Mouse (Mus musculus): Measurements from ENCODE around the gene Chst8. TPM values are rescaled to one million over a fixed set of nuclear protein-coding genes. Genes with fewer than 3 reads are reported as not detected.

Gene Chst8
- polyA plus RNA-seq, 1 experiment from 2014 or later = 0.47 TPM

- ATAC-seq (no peak), DNase-seq (no peak)
- 9% methylated on average over 10 of the region's 10 CpGs for WGBS (ENCODE audit: insufficient replicate concordance)
- Histone ChIP-seq H3K4me1 (ENCODE audit: insufficient read depth) (0 out of 2 replicates have a peak, but pooled peaks cover 3% of the 10 kb centered on the region), H3K27me3 (ENCODE audit: insufficient read depth, low read length) (peaks cover 46% of the 10 kb centered on the region), H3K4me2 (ENCODE audit: low read depth, low read length) (peak overlapping the region; percentile 18; the same call in 1 of the 2 replicates), H3K36me3 (replicated peaks; ENCODE audit: insufficient read depth, low read length) (no peaks in the 10 kb centered on the region), H3K9ac (replicated peaks) (no peak overlapping the region), H3K27ac (ENCODE audit: low read depth) (no peak overlapping the region), H3K9me3 (ENCODE audit: low read length) (no peaks in the 10 kb centered on the region), H3K4me3 (ENCODE audit: low read depth, low read length) (no peak overlapping the region)
- TF ChIP-seq CTCF (IDR thresholded peaks at IDR 0.05; ENCODE audit: low read depth) = no peak
- no peak for TF ChIP-seq EP300 (IDR thresholded peaks at IDR 0.05; ENCODE audit: low read depth)
Measured at GRCm38 (mm10) chr7:34811060-34811459, 1.5 kb downstream of the Chst8 start.

- ATAC-seq = no peak
- H3K4me2 ChIP-seq (ENCODE audit: low read depth, low read length) = no peak overlapping the region
- H3K27ac ChIP-seq (ENCODE audit: low read depth) = no peak overlapping the region
- H3K4me1 ChIP-seq (ENCODE audit: insufficient read depth) = no peaks in the 10 kb centered on the region
- H3K4me3 ChIP-seq (ENCODE audit: low read depth, low read length) = no peak overlapping the region
- 55% methylated on average over 6 of the region's 6 CpGs for WGBS (ENCODE audit: insufficient replicate concordance)
- TF ChIP-seq EP300 (IDR thresholded peaks at IDR 0.05; ENCODE audit: low read depth) (no peak), CTCF (IDR thresholded peaks at IDR 0.05; ENCODE audit: low read depth) (no peak)
- no peaks in the 10 kb centered on the region for H3K9me3 ChIP-seq (ENCODE audit: low read length)
- no peaks in the 10 kb centered on the region for H3K36me3 ChIP-seq (replicated peaks; ENCODE audit: insufficient read depth, low read length)
- no peak overlapping the region for H3K9ac ChIP-seq (replicated peaks)
- DNase-seq = no peak
- H3K27me3 ChIP-seq (ENCODE audit: insufficient read depth, low read length) = peaks cover 22% of the 10 kb centered on the region
Measured at GRCm38 (mm10) chr7:34806307-34806706, 6.2 kb downstream of the Chst8 start.

GRCm38 (mm10) chr7:34805691-34806205, 6.8 kb downstream of the Chst8 start:
- H3K4me1 ChIP-seq (ENCODE audit: insufficient read depth) = no peaks in the 10 kb centered on the region
- no peak overlapping the region for H3K9ac ChIP-seq (replicated peaks)
- DNase-seq = no peak
- ATAC-seq = no peak
- no peaks in the 10 kb centered on the region for H3K9me3 ChIP-seq (ENCODE audit: low read length)
- TF ChIP-seq CTCF (IDR thresholded peaks at IDR 0.05; ENCODE audit: low read depth) (no peak), EP300 (IDR thresholded peaks at IDR 0.05; ENCODE audit: low read depth) (no peak)
- 62% methylated on average over 3 of the region's 3 CpGs for WGBS (ENCODE audit: insufficient replicate concordance)
- H3K27me3 ChIP-seq (ENCODE audit: insufficient read depth, low read length) = peaks cover 17% of the 10 kb centered on the region
- no peaks in the 10 kb centered on the region for H3K36me3 ChIP-seq (replicated peaks; ENCODE audit: insufficient read depth, low read length)
- H3K27ac ChIP-seq (ENCODE audit: low read depth) = no peak overlapping the region
- no peak overlapping the region for H3K4me3 ChIP-seq (ENCODE audit: low read depth, low read length)
- H3K4me2 ChIP-seq (ENCODE audit: low read depth, low read length) = no peak overlapping the region

- Histone ChIP-seq H3K4me2 (ENCODE audit: low read depth, low read length) (no peak overlapping the region), H3K27me3 (ENCODE audit: insufficient read depth, low read length) (peaks cover 11% of the 10 kb centered on the region; the same call in 1 of the 2 replicates), H3K36me3 (replicated peaks; ENCODE audit: insufficient read depth, low read length) (no peaks in the 10 kb centered on the region), H3K4me3 (ENCODE audit: low read depth, low read length) (no peak overlapping the region), H3K27ac (ENCODE audit: low read depth) (no peak overlapping the region), H3K4me1 (ENCODE audit: insufficient read depth) (no peaks in the 10 kb centered on the region), H3K9me3 (ENCODE audit: low read length) (no peaks in the 10 kb centered on the region), H3K9ac (replicated peaks) (no peak overlapping the region)
- WGBS (ENCODE audit: insufficient replicate concordance) = 51% methylated on average over 2 of the region's 2 CpGs
- TF ChIP-seq EP300 (IDR thresholded peaks at IDR 0.05; ENCODE audit: low read depth) = no peak
- no peak for TF ChIP-seq CTCF (IDR thresholded peaks at IDR 0.05; ENCODE audit: low read depth)
- DNase-seq (no peak), ATAC-seq (peak; percentile 82)
Measured at GRCm38 (mm10) chr7:34805042-34805441, 7.5 kb downstream of the Chst8 start.

- no peaks in the 10 kb centered on the region for H3K27me3 ChIP-seq (ENCODE audit: insufficient read depth, low read length)
- TF ChIP-seq EP300 (IDR thresholded peaks at IDR 0.05; ENCODE audit: low read depth) (no peak), CTCF (IDR thresholded peaks at IDR 0.05; ENCODE audit: low read depth) (no peak)
- H3K9ac ChIP-seq (replicated peaks) = no peak overlapping the region
- 51% methylated on average over 13 of the region's 13 CpGs for WGBS (ENCODE audit: insufficient replicate concordance)
- no peak overlapping the region for H3K27ac ChIP-seq (ENCODE audit: low read depth)
- DNase-seq = no peak
- H3K4me2 ChIP-seq (ENCODE audit: low read depth, low read length) = no peak overlapping the region
- no peaks in the 10 kb centered on the region for H3K36me3 ChIP-seq (replicated peaks; ENCODE audit: insufficient read depth, low read length)
- no peak overlapping the region for H3K4me3 ChIP-seq (ENCODE audit: low read depth, low read length)
- H3K9me3 ChIP-seq (ENCODE audit: low read length) = no peaks in the 10 kb centered on the region
- no peak for ATAC-seq
- H3K4me1 ChIP-seq (ENCODE audit: insufficient read depth) = no peaks in the 10 kb centered on the region
Measured at GRCm38 (mm10) chr7:34799950-34800511, 12.5 kb downstream of the Chst8 start.

- Histone ChIP-seq H3K4me3 (ENCODE audit: low read depth, low read length) (no peak overlapping the region), H3K27ac (ENCODE audit: low read depth) (no peak overlapping the region), H3K4me2 (ENCODE audit: low read depth, low read length) (no peak overlapping the region), H3K9ac (replicated peaks) (no peak overlapping the region), H3K9me3 (ENCODE audit: low read length) (no peaks in the 10 kb centered on the region), H3K4me1 (ENCODE audit: insufficient read depth) (no peaks in the 10 kb centered on the region), H3K36me3 (replicated peaks; ENCODE audit: insufficient read depth, low read length) (no peaks in the 10 kb centered on the region), H3K27me3 (ENCODE audit: insufficient read depth, low read length) (no peaks in the 10 kb centered on the region)
- 24% methylated on average over 3 of the region's 3 CpGs for WGBS (ENCODE audit: insufficient replicate concordance)
- DNase-seq (no peak), ATAC-seq (no peak)
- TF ChIP-seq EP300 (IDR thresholded peaks at IDR 0.05; ENCODE audit: low read depth) (no peak), CTCF (IDR thresholded peaks at IDR 0.05; ENCODE audit: low read depth) (no peak)
Measured at GRCm38 (mm10) chr7:34799404-34799771, 13.1 kb downstream of the Chst8 start.

Measured in liver, postnatal 0 days (tissue).